ENCODE assay signal across 7 mouse cellular contexts in the genomic region with DNA sequence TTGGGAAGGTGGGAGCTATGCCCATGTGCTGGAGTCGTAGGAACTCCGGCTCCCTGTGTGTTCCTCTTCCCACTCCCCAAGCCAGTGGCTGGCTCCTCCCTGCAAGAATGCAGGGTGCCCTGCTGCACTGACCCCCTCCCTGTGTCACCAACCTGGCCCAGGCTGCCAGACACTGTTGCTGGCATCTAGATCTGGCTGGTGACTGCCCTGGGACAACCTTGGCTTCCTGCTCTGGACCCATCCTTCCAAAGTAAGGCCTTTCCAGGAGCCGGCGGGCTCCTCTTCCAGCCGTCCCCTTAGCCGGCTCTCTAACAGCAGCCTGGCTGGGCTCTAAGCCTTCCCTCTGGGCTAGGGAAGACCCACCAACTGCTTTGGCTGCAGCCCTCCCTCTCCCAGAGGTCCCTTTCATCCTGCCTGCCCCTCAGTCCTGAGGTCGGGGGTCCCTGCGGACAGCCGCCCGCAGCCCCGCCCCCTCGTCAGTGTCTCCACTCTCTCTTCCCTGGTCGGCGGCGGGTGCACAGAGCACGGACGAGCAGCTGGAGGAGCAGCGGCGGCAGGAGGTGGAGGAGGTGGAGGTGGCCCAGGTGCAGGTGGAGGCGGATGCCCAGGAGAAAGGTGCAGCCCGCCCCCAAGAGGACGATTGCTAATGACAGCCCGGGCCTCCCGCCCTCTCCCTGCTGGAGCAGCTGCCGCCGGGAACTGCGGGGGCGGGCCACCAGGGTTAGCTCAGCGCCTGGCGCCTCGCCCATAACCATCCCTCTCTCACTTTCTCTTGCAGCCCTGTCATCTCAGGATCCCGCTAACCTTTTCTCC. TPM values are rescaled to one million over a fixed set of nuclear protein-coding genes. Genes with fewer than 3 reads are reported as not detected.
DNase-seq lines count a peak whose midpoint lies in the region; ATAC-seq and TF ChIP-seq lines count a peak whose summit lies in the region.

No protein-coding gene starts in this region.

- H3K9ac ChIP-seq in intestine, postnatal 0 days (ENCODE audit: low read depth, low read length): 0 out of 2 replicates have a peak overlapping the region, but pooled peaks have one; percentile 26

- intact Hi-C loops in gastrocnemius, postnatal 36 days (cut with DNase I): no loop called here
- intact Hi-C loops in left cerebral cortex, postnatal 10 days (cut with DNase I): loop anchor here (5.0 kb wide), 1 partner anchor 179 kb away; no protein-coding TSS in a partner anchor

- H3K9me3 ChIP-seq in intestine, postnatal 0 days (ENCODE audit: control insufficient read depth): no peaks in the 10 kb centered on the region

- peak; percentile 58 for ATAC-seq in intestine, postnatal 0 days

- no peak overlapping the region for H3K27ac ChIP-seq in intestine, postnatal 0 days (ENCODE audit: low read depth, low read length)

- H3K4me2 ChIP-seq in intestine, postnatal 0 days (replicated peaks; ENCODE audit: low read depth): peak overlapping the region; percentile 56

- DNase-seq in adrenal gland, adult 8-10 months: peak; percentile 90
- DNase-seq in embryo, embryonic 11 days: peak; percentile 79
- peak; percentile 80 to 84 for DNase-seq in gastrocnemius, postnatal 36 days
- peak; percentile 71 to 94 for DNase-seq in left cerebral cortex, postnatal 10 days (ENCODE audit: extremely low spot score in 1 of 2, low spot score in 2 of 2)
- DNase-seq in mesoderm, embryonic 11.5 days (ENCODE audit: low read depth, low spot score): peak; percentile 62
- peak; percentile 81 for DNase-seq in skeletal muscle tissue, adult 2 months (ENCODE audit: low read depth, low spot score)

- H3K4me3 ChIP-seq in intestine, postnatal 0 days (ENCODE audit: low read depth, low read length): peak overlapping the region; percentile 17

- peaks cover 34% of the 10 kb centered on the region for H3K27me3 ChIP-seq in intestine, postnatal 0 days (replicated peaks; ENCODE audit: control insufficient read depth, insufficient read depth, low read length)

- TF ChIP-seq CTCF in intestine, postnatal 0 days (IDR thresholded peaks at IDR 0.05; ENCODE audit: low read depth): peak; percentile 67

- WGBS in intestine, postnatal 0 days: 14% methylated on average over 27 of the region's 32 CpGs

- peaks cover under 1% of the 10 kb centered on the region; the same call in 1 of the 2 replicates for H3K36me3 ChIP-seq in intestine, postnatal 0 days (ENCODE audit: control insufficient read depth, insufficient read depth)

- no peaks in the 10 kb centered on the region; the same call in 1 of the 2 replicates for H3K4me1 ChIP-seq in intestine, postnatal 0 days (replicated peaks; ENCODE audit: control insufficient read depth, insufficient read depth, low read length)

RNA-seq across cellular contexts. Expression of gene Kctd17, which starts 8.2 kb away (rescaled TPM):
- total RNA-seq in adrenal gland, adult 8-10 months (2022): 100 to 1,000 TPM in 2 of 4 experiments, 10 to 100 TPM in 2; 80.2 to 106 (median 96.4) TPM
- total RNA-seq in gastrocnemius, postnatal 36 days (2021): 10 to 100 TPM; 14.2 to 15.9 TPM
- polyA plus RNA-seq in intestine, postnatal 0 days (2015; fragmentation: Nextera tagmentation; extraction: Ambion mirVana): 18.6 and 20.1 TPM in 2 replicates
- total RNA-seq in left cerebral cortex, postnatal 10 days (2021): 100 to 1,000 TPM; 239 to 255 TPM

RNA-seq across cellular contexts. Expression of gene Mpst, which starts 30.4 kb away (rescaled TPM):
- 10 to 100 TPM; 47.5 to 53.8 (median 49.3) TPM for total RNA-seq in adrenal gland, adult 8-10 months (2022)
- 10 to 100 TPM; 55.3 to 59.5 TPM for total RNA-seq in gastrocnemius, postnatal 36 days (2021)
- polyA plus RNA-seq in intestine, postnatal 0 days (2015; fragmentation: Nextera tagmentation; extraction: Ambion mirVana): 2.8 and 3.2 TPM in 2 replicates
- total RNA-seq in left cerebral cortex, postnatal 10 days (2021): 10 to 100 TPM; 56.3 to 56.5 TPM

RNA-seq across cellular contexts. Expression of gene Tst, which starts 30.9 kb away (rescaled TPM):
- 100 to 1,000 TPM; 288 to 361 (median 321) TPM for total RNA-seq in adrenal gland, adult 8-10 months (2022)
- total RNA-seq in gastrocnemius, postnatal 36 days (2021): 10 to 100 TPM; 22.1 to 24.1 TPM
- 36.7 and 48.3 TPM in 2 replicates for polyA plus RNA-seq in intestine, postnatal 0 days (2015; fragmentation: Nextera tagmentation; extraction: Ambion mirVana)
- total RNA-seq in left cerebral cortex, postnatal 10 days (2021): 10 to 100 TPM; 33.8 to 42.9 TPM

RNA-seq across cellular contexts. Expression of gene Tmprss6, which starts 31.8 kb away (rescaled TPM):
- 1 to 10 TPM; 1.1 to 2.8 (median 2.0) TPM for total RNA-seq in adrenal gland, adult 8-10 months (2022)
- total RNA-seq in gastrocnemius, postnatal 36 days (2021): not detected
- polyA plus RNA-seq in intestine, postnatal 0 days (2015; fragmentation: Nextera tagmentation; extraction: Ambion mirVana): 0.63 and 0.84 TPM in 2 replicates
- not detected for total RNA-seq in left cerebral cortex, postnatal 10 days (2021)

RNA-seq across cellular contexts. Expression of gene Tex33, which starts 40.9 kb away (rescaled TPM):
- total RNA-seq in adrenal gland, adult 8-10 months (2022): under 1 TPM in 1 of 4 experiments, not detected in 3; 0.31 TPM
- total RNA-seq in gastrocnemius, postnatal 36 days (2021): not detected
- not detected in 2 replicates for polyA plus RNA-seq in intestine, postnatal 0 days (2015; fragmentation: Nextera tagmentation; extraction: Ambion mirVana)
- under 1 TPM; 0.39 to 0.51 TPM for total RNA-seq in left cerebral cortex, postnatal 10 days (2021)

Comparison
In these comparisons a context has a peak if more than half of its experiments do, and no peak if none do; other contexts are left out.
1. RNA of gene Kctd17, which starts 8.2 kb away (total RNA-seq): 239 to 255 TPM in left cerebral cortex, postnatal 10 days and 80.2 to 106 TPM in adrenal gland, adult 8-10 months; 14.2 to 15.9 TPM in gastrocnemius, postnatal 36 days; every median in the first group is over 4 times any median in the second.
2. RNA of gene Tst, which starts 30.9 kb away (total RNA-seq): 288 to 361 TPM in adrenal gland, adult 8-10 months; 33.8 to 42.9 TPM in left cerebral cortex, postnatal 10 days and 22.1 to 24.1 TPM in gastrocnemius, postnatal 36 days; every median in the first group is over 4 times any median in the second.
3. Peak in every context shown above with its lines, with median percentiles within 50 percentile points of each other: DNase-seq.